Mouse (Mus musculus) stomach, postnatal 0 days (tissue): ENCODE results near the gene Ccdc167.

Source experiments
- CTCF ChIP-seq: IDR thresholded peaks from 2 replicates; pipeline ENCODE4 v1.5.1; 2016; ENCODE audit warnings: antibody characterized with exemption, low read depth, mild to moderate bottlenecking, moderate library complexity
- EP300 ChIP-seq: optimal IDR thresholded peaks from 2 replicates; pipeline ENCODE3; 2016; ENCODE audit warnings: antibody characterized with exemption

DNA sequence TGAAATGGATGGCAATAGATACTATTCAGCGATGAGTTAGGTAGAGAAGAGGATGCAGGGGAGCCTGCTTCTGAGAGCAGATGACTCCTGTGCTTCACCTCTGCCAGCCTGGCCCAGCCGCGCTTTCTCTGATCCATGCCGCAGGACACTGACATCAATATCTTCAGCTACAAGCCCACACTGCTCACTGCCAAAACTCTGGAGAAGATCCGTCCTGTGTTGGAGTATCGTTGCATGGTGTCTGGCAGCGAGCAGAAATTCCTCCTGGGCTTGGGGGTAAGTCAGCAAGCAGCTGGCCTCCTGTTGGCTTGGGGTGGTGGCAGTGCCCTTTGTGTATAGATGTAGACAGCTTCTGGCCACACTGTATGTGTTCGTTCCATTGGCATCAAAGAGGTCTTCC, 19.9 kb downstream of the Ccdc167 start:
- TF ChIP-seq CTCF (no peak), EP300 (no peak)
